Mouse (Mus musculus): ENCODE measurements around the gene Ssr1.

The Ssr1 gene

GRCm38 (mm10) chr13:37945392-37945791, 48.6 kb downstream of the Ssr1 start:
- no peak for DNase-seq (ENCODE audit: low spot score)

- DNase-seq (ENCODE audit: low spot score): no peak
Measured at GRCm38 (mm10) chr13:37944306-37944705, 49.7 kb downstream of the Ssr1 start.

GRCm38 (mm10) chr13:37943466-37943865, 50.6 kb downstream of the Ssr1 start:
- DNase-seq (ENCODE audit: low spot score): no peak

- no peak for DNase-seq (ENCODE audit: low spot score)
Measured at GRCm38 (mm10) chr13:37942887-37943331, 51.1 kb downstream of the Ssr1 start.

GRCm38 (mm10) chr13:37941950-37942886, 51.8 kb downstream of the Ssr1 start:
- DNase-seq (ENCODE audit: low spot score): no peak

- no peak for DNase-seq (ENCODE audit: low spot score)
Measured at GRCm38 (mm10) chr13:37941138-37941645, 52.8 kb downstream of the Ssr1 start.

GRCm38 (mm10) chr13:37940649-37941048, 53.4 kb downstream of the Ssr1 start:
- DNase-seq (ENCODE audit: low spot score): no peak

GRCm38 (mm10) chr13:37940167-37940566, 53.9 kb downstream of the Ssr1 start:
- no peak for DNase-seq (ENCODE audit: low spot score)

- no peak for DNase-seq (ENCODE audit: low spot score)
Measured at GRCm38 (mm10) chr13:37936351-37936750, 57.7 kb downstream of the Ssr1 start.

- no peak for DNase-seq (ENCODE audit: low spot score)
Measured at GRCm38 (mm10) chr13:37934920-37935319, 59.1 kb downstream of the Ssr1 start.

- DNase-seq (ENCODE audit: low spot score): no peak
Measured at GRCm38 (mm10) chr13:37934075-37934474, 59.9 kb downstream of the Ssr1 start.

GRCm38 (mm10) chr13:37931210-37931922, 62.7 kb downstream of the Ssr1 start:
- DNase-seq (ENCODE audit: low spot score): no peak

GRCm38 (mm10) chr13:37930621-37931020, 63.4 kb downstream of the Ssr1 start:
- no peak for DNase-seq (ENCODE audit: low spot score)

- DNase-seq (ENCODE audit: low spot score): no peak
Measured at GRCm38 (mm10) chr13:37930091-37930490, 63.9 kb downstream of the Ssr1 start.

- DNase-seq (ENCODE audit: low spot score): no peak
Measured at GRCm38 (mm10) chr13:37929532-37929931, 64.5 kb downstream of the Ssr1 start.

- DNase-seq (ENCODE audit: low spot score): no peak
Measured at GRCm38 (mm10) chr13:37926394-37926793, 67.6 kb downstream of the Ssr1 start.

- DNase-seq (ENCODE audit: low spot score): no peak
Measured at GRCm38 (mm10) chr13:37924461-37924948, 69.5 kb downstream of the Ssr1 start.

- no peak for DNase-seq (ENCODE audit: low spot score)
Measured at GRCm38 (mm10) chr13:37923643-37924460, 70.2 kb downstream of the Ssr1 start.

- DNase-seq (ENCODE audit: low spot score): no peak
Measured at GRCm38 (mm10) chr13:37923091-37923490, 70.9 kb downstream of the Ssr1 start.

GRCm38 (mm10) chr13:37920727-37921126, 73.3 kb downstream of the Ssr1 start:
- no peak for DNase-seq (ENCODE audit: low spot score)

GRCm38 (mm10) chr13:37919711-37920277, 74.2 kb downstream of the Ssr1 start:
- DNase-seq (ENCODE audit: low spot score): no peak

Measured in layer of hippocampus, adult 11-12 months (tissue).